Mouse (Mus musculus) liver, embryonic 15.5 days (tissue): ENCODE results near the gene Ntn5. TPM values are rescaled to one million over a fixed set of nuclear protein-coding genes. Genes with fewer than 3 reads are reported as not detected.
"Not testable (repeated sequence)": the region's sequence is repeated elsewhere in the genome, so short reads cannot be mapped to it uniquely, and the experiment has no call there.

Experiments
- ATAC-seq: fragments of 200-750 bp; cut with Nextera tagmentation; 2 replicates; pipeline ENCODE4 v1.8.0; 2017; ENCODE audit warnings: moderate number of reproducible peaks, mild to moderate bottlenecking, moderate library complexity; ENCODE audit not compliant: insufficient read depth
- H3K27ac ChIP-seq: fragments of 300-500 bp; sonication (generic); replicated peaks from 2 replicates; pipeline ENCODE4 v1.5.1; 2015; ENCODE audit warnings: mild to moderate bottlenecking, inconsistent platforms
- H3K27me3 ChIP-seq: fragments of 300-500 bp; sonication (generic); 2 replicates; pipeline ENCODE4 v1.6.1; 2015; ENCODE audit warnings: mild to moderate bottlenecking, inconsistent platforms
- H3K36me3 ChIP-seq: fragments of 300-500 bp; sonication (generic); replicated peaks from 2 replicates; pipeline ENCODE4 v1.6.1; 2015; ENCODE audit warnings: moderate library complexity, mild to moderate bottlenecking, inconsistent platforms
- H3K4me1 ChIP-seq: fragments of 300-500 bp; sonication (generic); replicated peaks from 2 replicates; pipeline ENCODE4 v1.6.1; 2015; ENCODE audit warnings: inconsistent platforms
- H3K4me2 ChIP-seq: fragments of 300-500 bp; sonication (generic); 2 replicates; pipeline ENCODE4 v1.6.1; 2015; ENCODE audit warnings: moderate library complexity, mild to moderate bottlenecking, inconsistent platforms
- H3K4me3 ChIP-seq: fragments of 300-500 bp; sonication (generic); replicated peaks from 2 replicates; pipeline ENCODE4 v1.5.1; 2015; ENCODE audit warnings: mild to moderate bottlenecking, inconsistent platforms
- H3K9ac ChIP-seq: fragments of 300-500 bp; sonication (generic); 2 replicates; pipeline ENCODE4 v1.6.1; 2015; ENCODE audit warnings: moderate library complexity, mild to moderate bottlenecking, inconsistent platforms
- H3K9me3 ChIP-seq: fragments of 300-500 bp; sonication (generic); replicated peaks from 2 replicates; pipeline ENCODE4 v1.6.1; 2016; ENCODE audit warnings: inconsistent platforms
- whole genome bisulfite sequencing: fragments of 180-500 bp; shearing (Covaris S2); methylation state at CpG from one replicate; pipeline ENCODE4 v1.1.7; 2015; ENCODE audit warnings: mixed read lengths; ENCODE audit not compliant: insufficient replicate concordance; 5-methylcytosine and 5-hydroxymethylcytosine counted together
- polyA plus RNA-seq: library from polyadenylated mRNA; unstranded; fragments of >200 nt; fragmentation: Nextera tagmentation; extraction: Ambion mirVana; gene quantifications from 2 replicates; pipeline ENCODE4 v1.2.1, GENCODE M21; 2015

Gene Ntn5
- polyA plus RNA-seq, 1 experiment from 2014 or later: not detected

DNA sequence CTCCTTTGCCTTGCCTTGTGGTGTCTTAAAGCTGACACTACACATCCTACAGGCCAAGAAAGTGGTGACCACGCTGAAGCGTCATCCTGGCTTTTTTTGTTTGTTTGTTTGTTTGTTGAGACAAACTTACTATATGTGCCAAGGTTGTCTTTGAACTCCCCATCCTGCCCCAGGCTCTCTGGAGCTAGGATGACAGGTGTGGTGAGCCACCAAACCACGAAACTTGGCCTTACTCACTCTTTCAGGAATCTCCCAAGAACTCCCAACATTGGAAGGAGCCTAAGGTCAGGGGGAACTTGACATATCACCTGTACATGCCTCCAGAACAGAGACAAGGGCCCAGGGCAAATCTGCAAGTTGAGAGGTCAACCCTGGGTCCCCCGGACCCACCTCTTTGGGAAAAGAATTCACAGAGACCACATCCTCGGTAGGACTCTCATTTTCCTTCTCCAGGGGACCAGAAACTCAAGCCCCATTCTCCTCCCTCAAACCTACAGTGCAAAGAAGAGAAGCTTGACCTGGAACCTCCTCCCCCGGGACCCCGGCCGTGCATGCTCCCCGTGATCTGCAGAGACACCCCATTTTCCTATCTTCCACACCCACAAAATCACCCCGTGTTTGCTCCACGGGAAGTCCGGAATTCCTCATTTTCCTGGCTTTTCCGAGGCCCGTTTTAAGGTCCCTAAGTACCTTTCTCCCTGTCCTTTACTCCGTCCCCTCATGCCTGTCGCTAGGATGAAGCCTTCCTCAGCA, 41.1 kb upstream of the Ntn5 start:
- H3K36me3 ChIP-seq: no peaks in the 10 kb centered on the region
- H3K9me3 ChIP-seq: no peaks in the 10 kb centered on the region
- peaks cover 16% of the 10 kb centered on the region for H3K4me1 ChIP-seq
- H3K4me3 ChIP-seq: peak overlapping the region; percentile 45
- peaks cover 28% of the 10 kb centered on the region for H3K27me3 ChIP-seq
- H3K9ac ChIP-seq: no peak overlapping the region
- WGBS: 38% methylated on average over 16 of the region's 16 CpGs
- no peak overlapping the region for H3K27ac ChIP-seq
- no peak for ATAC-seq
- H3K4me2 ChIP-seq: peak overlapping the region; percentile 59

DNA sequence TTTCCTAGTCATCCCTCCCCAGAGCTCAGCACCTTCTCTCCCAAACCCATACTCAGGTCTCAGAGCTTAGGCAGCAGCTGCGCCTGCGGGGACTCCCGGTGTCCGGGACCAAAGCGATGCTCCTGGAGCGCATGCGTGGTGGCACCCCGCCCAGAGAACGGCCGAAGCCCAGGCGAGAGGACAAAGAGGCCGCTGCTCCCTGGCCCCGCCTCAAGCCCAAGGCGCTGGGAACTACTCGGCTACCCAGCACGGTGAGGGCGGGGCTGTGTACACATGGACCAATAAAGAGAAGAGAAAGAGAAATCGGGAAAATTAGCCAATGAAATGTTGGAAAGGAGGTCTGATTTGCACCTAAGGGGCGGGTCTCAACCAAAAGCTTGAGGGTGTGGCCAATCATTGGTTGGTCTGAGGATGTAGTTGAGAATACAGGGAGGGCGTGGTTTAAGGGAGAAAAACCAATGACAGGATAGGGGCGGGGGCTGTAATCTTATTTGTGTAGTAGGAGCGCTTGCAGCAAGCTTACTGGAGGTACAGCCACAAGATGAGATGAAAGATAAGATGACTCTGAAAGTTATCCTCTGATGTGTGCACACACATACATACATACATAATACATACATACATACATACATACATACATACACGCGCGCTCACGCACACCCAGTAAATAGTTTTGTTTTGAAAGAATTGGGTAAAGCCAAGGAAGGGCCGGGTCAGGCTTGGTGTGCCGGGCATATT, 40.2 kb upstream of the Ntn5 start:
- Histone ChIP-seq H3K27me3 (peaks cover 28% of the 10 kb centered on the region), H3K36me3 (no peaks in the 10 kb centered on the region), H3K27ac (no peak overlapping the region), H3K4me1 (peaks cover 16% of the 10 kb centered on the region), H3K9ac (no peak overlapping the region), H3K9me3 (no peaks in the 10 kb centered on the region), H3K4me3 (peak overlapping the region; percentile 45), H3K4me2 (peak overlapping the region; percentile 59)
- peak; percentile 78 for ATAC-seq
- 3% methylated on average over 28 of the region's 28 CpGs for WGBS

DNA sequence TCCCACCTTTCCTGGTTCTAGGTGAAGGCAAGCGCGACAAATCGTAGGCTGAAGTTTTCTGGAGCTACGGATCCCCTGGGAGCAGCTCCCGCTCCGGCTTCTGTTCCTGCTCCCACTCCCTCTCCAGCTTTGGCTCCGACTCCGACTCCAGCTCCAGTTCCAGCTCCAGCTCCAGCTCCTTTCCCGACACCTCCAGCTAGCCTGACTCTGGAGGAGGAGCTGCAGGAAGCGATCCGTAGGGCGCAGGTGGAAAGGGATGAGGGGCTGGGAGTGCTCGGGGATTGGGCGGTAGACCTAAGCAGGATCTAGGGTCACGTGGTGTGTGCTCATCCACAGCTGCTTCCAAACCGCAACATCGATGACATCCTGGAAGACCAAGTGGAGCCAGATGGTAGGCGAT, 39.6 kb upstream of the Ntn5 start:
- Histone ChIP-seq H3K27me3 (peaks cover 28% of the 10 kb centered on the region), H3K4me1 (peaks cover 16% of the 10 kb centered on the region), H3K4me3 (peak overlapping the region; percentile 45; the same call in 1 of the 2 replicates), H3K9me3 (no peaks in the 10 kb centered on the region), H3K36me3 (no peaks in the 10 kb centered on the region), H3K9ac (no peak overlapping the region), H3K4me2 (peak overlapping the region; percentile 59), H3K27ac (no peak overlapping the region)
- ATAC-seq: no peak
- 17% methylated on average over 18 of the region's 18 CpGs for WGBS

DNA sequence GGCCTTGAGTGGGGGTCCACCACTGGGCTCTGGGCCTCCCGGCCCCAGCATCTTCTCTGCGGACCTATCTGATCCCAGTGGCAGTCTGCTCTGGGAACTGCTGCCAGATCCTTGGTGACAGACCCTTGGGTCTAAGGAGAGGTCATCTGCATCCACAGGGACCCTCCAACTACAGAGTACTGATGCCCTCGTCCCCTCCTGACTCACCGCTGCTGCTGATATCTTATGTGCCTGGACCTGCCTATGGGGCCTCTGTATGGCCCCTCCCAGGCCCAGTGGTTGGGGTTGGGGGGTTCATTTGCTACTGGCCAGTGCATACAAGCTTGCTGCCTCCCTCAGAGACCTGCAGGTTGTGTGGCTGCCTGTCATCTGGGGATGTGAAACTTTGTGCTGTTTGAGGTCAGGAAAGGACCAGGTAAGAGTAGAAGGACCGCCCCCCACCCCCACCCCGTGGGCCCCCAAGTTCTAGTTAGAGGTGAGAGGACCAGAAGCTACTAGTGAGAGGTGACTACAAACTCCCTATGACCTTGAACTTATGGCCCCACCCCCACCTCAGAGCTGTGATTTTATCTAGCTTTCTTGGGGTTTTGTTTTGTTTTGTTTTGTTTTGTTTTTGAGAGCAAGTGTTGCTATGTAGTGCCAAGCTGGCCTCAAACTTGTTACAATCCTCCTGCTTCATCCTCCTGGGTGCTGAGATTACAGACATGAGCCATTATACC, 38.8 kb upstream of the Ntn5 start:
- H3K9ac ChIP-seq: no peak overlapping the region
- no peaks in the 10 kb centered on the region for H3K36me3 ChIP-seq
- H3K4me2 ChIP-seq: no peak overlapping the region
- H3K27ac ChIP-seq: no peak overlapping the region
- H3K9me3 ChIP-seq: no peaks in the 10 kb centered on the region
- WGBS: 54% methylated on average over 6 of the region's 6 CpGs
- H3K4me3 ChIP-seq: no peak overlapping the region
- no peak for ATAC-seq
- H3K4me1 ChIP-seq: peaks cover 16% of the 10 kb centered on the region
- peaks cover 28% of the 10 kb centered on the region for H3K27me3 ChIP-seq

DNA sequence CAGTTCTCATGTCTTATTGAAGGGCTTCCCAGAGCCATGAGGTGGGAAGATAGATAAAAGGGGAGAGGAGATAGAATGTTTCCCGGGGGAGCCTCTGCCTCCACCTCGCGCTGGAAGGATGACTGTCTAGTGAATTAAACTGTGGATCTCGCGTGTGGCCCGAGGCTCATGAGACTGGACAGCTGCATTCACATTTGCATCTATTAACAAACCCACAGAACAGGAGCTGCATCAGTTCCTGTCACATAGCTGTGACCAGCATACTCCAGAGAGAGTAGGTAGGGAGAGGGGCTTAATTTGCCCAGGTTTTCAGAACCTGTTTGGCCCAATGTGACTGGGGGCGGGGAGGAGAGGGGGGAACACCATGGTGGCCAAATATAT, 38.2 kb upstream of the Ntn5 start:
- no peak overlapping the region for H3K9ac ChIP-seq
- WGBS: 65% methylated on average over 7 of the region's 7 CpGs
- no peaks in the 10 kb centered on the region for H3K36me3 ChIP-seq
- ATAC-seq: no peak
- no peak overlapping the region for H3K4me3 ChIP-seq
- H3K27ac ChIP-seq: no peak overlapping the region
- H3K4me1 ChIP-seq: peaks cover 16% of the 10 kb centered on the region
- H3K27me3 ChIP-seq: peaks cover 28% of the 10 kb centered on the region
- no peaks in the 10 kb centered on the region for H3K9me3 ChIP-seq
- H3K4me2 ChIP-seq: no peak overlapping the region

DNA sequence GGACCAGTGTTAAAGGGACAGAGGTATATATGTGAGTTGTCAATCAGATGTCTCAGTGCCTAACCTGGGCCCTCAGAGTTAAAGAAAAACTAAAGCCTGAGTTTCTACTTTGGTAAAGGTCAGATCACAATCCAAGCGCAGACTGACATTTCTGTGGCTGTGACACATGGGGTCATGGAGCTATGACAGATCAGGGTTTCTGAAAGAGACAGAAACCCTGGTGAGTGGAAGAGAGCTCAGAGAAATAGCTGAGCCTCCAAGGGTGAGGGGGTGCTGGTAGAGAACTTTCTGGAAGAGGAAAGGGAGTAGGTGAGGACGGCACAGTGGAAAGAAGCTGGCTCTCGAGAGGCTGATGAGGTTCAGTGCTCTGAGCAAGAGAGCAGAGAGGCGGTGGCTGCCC, 37.2 kb upstream of the Ntn5 start:
- H3K27me3 ChIP-seq: peaks cover 26% of the 10 kb centered on the region
- no peak for ATAC-seq

DNA sequence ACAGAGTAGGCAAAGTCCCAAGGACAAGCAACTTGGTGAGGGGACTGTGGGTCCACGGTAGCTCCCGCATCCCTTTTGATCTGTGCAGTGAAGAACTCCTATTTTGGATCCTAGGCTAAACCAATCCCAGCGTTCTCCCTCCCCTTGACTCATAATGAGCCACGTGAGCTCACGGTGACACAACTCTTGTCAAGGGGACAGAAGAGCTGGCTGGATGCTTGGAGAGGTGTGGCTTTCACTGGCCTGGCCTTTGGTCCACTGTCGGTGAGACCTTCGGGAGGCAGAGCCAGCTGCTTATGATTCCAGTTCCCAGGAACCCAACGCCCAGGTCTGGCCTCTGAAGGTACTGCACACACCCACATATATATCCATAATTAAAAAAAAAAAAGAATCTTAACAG, 34.5 kb upstream of the Ntn5 start:
- Histone ChIP-seq H3K9me3 (no peaks in the 10 kb centered on the region), H3K27ac (no peak overlapping the region), H3K36me3 (no peaks in the 10 kb centered on the region), H3K4me3 (no peak overlapping the region), H3K27me3 (peaks cover 13% of the 10 kb centered on the region), H3K9ac (no peak overlapping the region), H3K4me2 (no peak overlapping the region), H3K4me1 (no peaks in the 10 kb centered on the region)
- ATAC-seq: no peak
- WGBS: 60% methylated on average over 8 of the region's 8 CpGs

More for the DNA sequence above, 37.2 kb upstream of the Ntn5 start:
- Histone ChIP-seq H3K27ac (no peak overlapping the region), H3K9ac (no peak overlapping the region), H3K4me3 (no peak overlapping the region), H3K36me3 (no peaks in the 10 kb centered on the region), H3K9me3 (no peaks in the 10 kb centered on the region), H3K4me2 (no peak overlapping the region), H3K4me1 (peaks cover 16% of the 10 kb centered on the region)
- WGBS: 66% methylated on average over 4 of the region's 4 CpGs

DNA sequence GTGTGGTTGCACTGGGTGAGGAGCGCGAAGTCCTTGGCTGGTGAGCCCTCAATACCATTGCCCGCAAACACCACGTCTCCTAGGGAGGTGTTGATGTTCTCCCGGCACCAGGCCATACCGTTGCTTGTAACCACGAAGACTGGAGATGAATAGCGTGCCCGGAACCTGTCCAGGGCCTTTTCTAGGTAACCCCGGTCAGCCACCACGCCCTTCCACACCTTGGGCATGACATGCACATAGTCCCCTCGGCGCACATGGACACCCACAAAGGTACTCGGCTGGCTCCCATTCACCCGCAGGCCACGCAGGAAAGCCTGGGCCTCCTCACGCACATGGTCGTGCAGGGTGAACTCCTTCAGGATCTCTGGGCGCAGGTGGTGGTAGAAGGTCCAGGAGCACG, 33.3 kb upstream of the Ntn5 start:
- WGBS: 76% methylated on average over 20 of the region's 20 CpGs

DNA sequence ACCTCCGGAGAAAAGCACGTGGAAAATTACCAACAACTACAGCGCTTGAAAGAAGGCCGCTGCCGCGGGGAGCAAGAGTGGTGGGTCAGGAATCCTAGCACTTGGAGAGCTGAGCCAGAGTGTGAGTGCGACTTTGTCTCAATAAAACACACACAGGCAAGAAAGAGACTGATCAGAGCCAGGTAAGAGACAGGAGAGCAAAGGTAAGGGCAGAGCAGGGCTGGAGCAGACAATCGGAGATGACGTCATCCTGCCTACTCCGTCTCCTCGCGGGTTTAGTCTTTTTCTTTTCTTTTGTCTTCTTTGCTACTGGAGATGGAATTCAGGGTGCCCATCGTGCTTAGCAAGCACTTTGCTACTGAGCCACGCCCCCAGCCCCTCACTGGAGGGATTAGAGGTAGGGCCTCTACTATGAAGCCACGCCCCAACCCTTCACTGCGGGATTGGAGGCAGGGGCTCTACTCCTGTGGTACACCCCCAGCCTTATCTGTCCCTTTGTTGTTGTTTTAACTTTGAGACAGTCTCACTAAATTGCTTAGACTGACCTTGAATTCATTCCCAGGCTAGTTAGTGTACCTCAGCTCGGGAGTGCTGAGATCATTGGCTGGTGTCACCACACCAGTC, 29.3 kb upstream of the Ntn5 start:
- Histone ChIP-seq H3K4me2 (peak overlapping the region; percentile 44), H3K9me3 (no peaks in the 10 kb centered on the region), H3K4me3 (no peak overlapping the region), H3K27ac (no peak overlapping the region), H3K9ac (no peak overlapping the region), H3K27me3 (no peaks in the 10 kb centered on the region), H3K36me3 (no peaks in the 10 kb centered on the region), H3K4me1 (no peaks in the 10 kb centered on the region)
- WGBS: 36% methylated on average over 17 of the region's 17 CpGs
- ATAC-seq: no peak

More for the DNA sequence above, 33.3 kb upstream of the Ntn5 start:
- not testable (repeated sequence) for H3K4me2 ChIP-seq, H3K27ac ChIP-seq, H3K9me3 ChIP-seq, H3K27me3 ChIP-seq, H3K4me1 ChIP-seq, ATAC-seq, H3K9ac ChIP-seq, H3K36me3 ChIP-seq, H3K4me3 ChIP-seq

DNA sequence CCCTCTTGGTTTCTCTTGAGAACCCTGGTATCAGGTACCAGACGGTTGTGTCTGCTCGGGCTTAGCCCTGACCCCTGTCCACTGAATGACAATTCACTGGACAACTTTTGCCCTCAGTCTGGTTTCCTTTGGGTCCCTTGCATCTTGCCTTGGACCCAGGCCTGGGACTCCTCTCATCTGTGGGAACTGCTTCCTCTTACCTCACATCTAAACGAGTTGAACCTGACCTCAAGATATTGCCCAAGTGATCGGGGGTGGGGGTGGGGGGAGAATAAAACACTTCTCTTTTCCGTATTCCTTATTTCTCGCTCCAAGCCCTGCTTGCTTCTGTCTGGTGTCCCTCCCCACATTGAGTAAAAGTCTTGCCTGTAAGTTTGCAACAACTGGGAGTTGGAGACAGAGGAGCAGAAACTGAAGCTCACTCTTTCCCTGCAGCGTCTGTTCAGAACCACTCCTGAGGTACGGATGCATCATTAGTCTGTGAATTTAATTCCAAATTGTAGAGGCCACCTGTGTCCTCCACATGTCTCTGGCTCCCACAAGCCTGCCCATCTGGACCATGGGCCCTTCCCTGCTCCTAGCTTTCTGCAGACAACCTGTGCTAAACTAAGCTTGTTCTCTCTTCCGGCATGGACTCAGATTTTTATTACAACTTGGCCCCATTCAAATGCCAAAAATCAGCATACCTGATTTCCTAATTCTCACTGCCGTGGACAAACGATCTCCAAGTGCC, 22.9 kb upstream of the Ntn5 start:
- no peaks in the 10 kb centered on the region for H3K36me3 ChIP-seq
- no peak overlapping the region for H3K9ac ChIP-seq
- H3K4me1 ChIP-seq: no peaks in the 10 kb centered on the region
- H3K4me2 ChIP-seq: no peak overlapping the region
- H3K27me3 ChIP-seq: no peaks in the 10 kb centered on the region
- H3K27ac ChIP-seq: no peak overlapping the region
- H3K4me3 ChIP-seq: no peak overlapping the region
- no peak for ATAC-seq
- WGBS: 50% methylated on average over 11 of the region's 11 CpGs
- H3K9me3 ChIP-seq: no peaks in the 10 kb centered on the region
